Mouse (Mus musculus): ENCODE measurements around the gene Mapkbp1. TPM values are rescaled to one million over a fixed set of nuclear protein-coding genes. Genes with fewer than 3 reads are reported as not detected.

The Mapkbp1 gene
- polyA plus RNA-seq (2021; fragmentation: Nextera tagmentation) = 2.6 TPM in 2 replicates
- long read RNA-seq, experiment 1, partial matches to known transcripts = 2 of 12 reads
- long read RNA-seq, experiment 1, other reads (novel, unspliced or antisense) = 10 of 12 reads
- long read RNA-seq, experiment 2, partial matches to known transcripts = 10 of 24 reads
- long read RNA-seq, experiment 2, other reads (novel, unspliced or antisense) = 14 of 24 reads

GRCm38 (mm10) chr2:119972537-119972879, at the start of gene Mapkbp1:
Mapkbp1 (plus strand) TSS chr2:119972699.

GRCm38 (mm10) chr2:120026984-120027949, 54.8 kb downstream of the Mapkbp1 start, which contains the start of the genes Jmjd7 and Gm28042:
Jmjd7 (plus strand) TSS chr2:120027483.
Gm28042 (plus strand) TSS chr2:120027493.

GRCm38 (mm10) chr2:120032726-120033467, 60.4 kb downstream of the Mapkbp1 start, which contains the start of gene Pla2g4b:
Pla2g4b (plus strand) TSS chr2:120033417.

Small RNAs within 50 kb of the gene (microRNA-seq; reads per million reads assigned to microRNA genes)
- gene Mir7665 = not detected

Other genes with a start within 250 kb of the Mapkbp1 start
- gene Itpka, start 230.4 kb upstream of the Mapkbp1 start, polyA plus RNA-seq (2021; fragmentation: Nextera tagmentation) = 44.6 and 49.4 TPM in 2 replicates
- gene Ltk, start 212.3 kb upstream of the Mapkbp1 start, polyA plus RNA-seq (2021; fragmentation: Nextera tagmentation) = 0.90 and 1.1 TPM in 2 replicates
- gene Rpap1, start 185.2 kb upstream of the Mapkbp1 start, polyA plus RNA-seq (2021; fragmentation: Nextera tagmentation) = 3.8 and 4.6 TPM in 2 replicates
- gene Tyro3, start 175.0 kb upstream of the Mapkbp1 start, polyA plus RNA-seq (2021; fragmentation: Nextera tagmentation) = 19.3 TPM in 2 replicates
- 7.0 and 9.5 TPM in 2 replicates for gene Mga, start 75.5 kb upstream of the Mapkbp1 start, polyA plus RNA-seq (2021; fragmentation: Nextera tagmentation)
- 6.8 and 7.4 TPM in 2 replicates for gene Jmjd7, start 54.8 kb downstream of the Mapkbp1 start, polyA plus RNA-seq (2021; fragmentation: Nextera tagmentation)
- 0.56 and 0.73 TPM in 2 replicates for gene Gm28042, start 54.8 kb downstream of the Mapkbp1 start, polyA plus RNA-seq (2021; fragmentation: Nextera tagmentation)
- not detected in 2 replicates for gene Pla2g4b, start 60.7 kb downstream of the Mapkbp1 start, polyA plus RNA-seq (2021; fragmentation: Nextera tagmentation)
- 7.5 and 8.0 TPM in 2 replicates for gene Ehd4, start 181.9 kb downstream of the Mapkbp1 start, polyA plus RNA-seq (2021; fragmentation: Nextera tagmentation)